Mouse (Mus musculus) G1E (cell line): ENCODE data around the gene Alg1. TPM values are rescaled to one million over a fixed set of nuclear protein-coding genes. Genes with fewer than 3 reads are reported as not detected.
A peak's percentile ranks its signal among the peaks of the same experiment; 100 is the strongest.

Source experiments
- ATAC-seq: 2 replicates; pipeline ENCODE4 v1.8.0; 2016; ENCODE audit warnings: mild to moderate bottlenecking; ENCODE audit not compliant: insufficient number of reproducible peaks, poor library complexity, low FRiP score, severe bottlenecking; ENCODE audit errors: extremely low read depth
- DNase-seq: peaks from one replicate; pipeline ENCODE4 v3.0.0; 2012; ENCODE audit warnings: low spot score
- H3K27me3 ChIP-seq: 2 replicates; pipeline ENCODE4 v1.6.1; 2012; ENCODE audit warnings: mild to moderate bottlenecking, low read length, inconsistent platforms; ENCODE audit not compliant: insufficient read depth
- H3K36me3 ChIP-seq: replicated peaks from 2 replicates; pipeline ENCODE3; 2012; ENCODE audit warnings: mild to moderate bottlenecking, inconsistent platforms
- H3K4me1 ChIP-seq: 2 replicates; pipeline ENCODE4 v1.6.1; 2012; ENCODE audit warnings: low read depth, low read length, inconsistent platforms, mixed read lengths; ENCODE audit not compliant: insufficient read depth
- H3K4me3 ChIP-seq: 2 replicates; pipeline ENCODE4 v1.5.1; 2012; ENCODE audit warnings: low read depth, mild to moderate bottlenecking, inconsistent platforms, low read length, moderate library complexity, mixed read lengths
- H3K9me3 ChIP-seq: replicated peaks from 2 replicates; pipeline ENCODE4 v1.6.1; 2012; ENCODE audit warnings: inconsistent platforms
- CTCF ChIP-seq: IDR thresholded peaks from 2 replicates; pipeline ENCODE4 v1.5.1; 2012; ENCODE audit warnings: low read depth, low read length, inconsistent platforms, mixed read lengths
- GATA1 ChIP-seq: IDR thresholded peaks from 2 replicates; pipeline ENCODE4 v1.6.1; 2012; ENCODE audit warnings: borderline replicate concordance, low read length, inconsistent platforms, mixed read lengths
- GATA2 ChIP-seq: IDR thresholded peaks from 2 replicates; pipeline ENCODE4 v1.6.1; 2012; ENCODE audit warnings: low read depth, low read length, inconsistent platforms, borderline replicate concordance
- POLR2AphosphoS5 ChIP-seq: IDR thresholded peaks from 2 replicates; pipeline ENCODE4 v1.6.1; 2012; ENCODE audit warnings: low read depth, low read length, inconsistent platforms; ENCODE audit not compliant: insufficient replicate concordance
- TAL1 ChIP-seq: conservative IDR thresholded peaks from 2 replicates; pipeline ENCODE4 v1.6.1; 2012; ENCODE audit warnings: low read depth, low read length, inconsistent platforms, mixed read lengths
- polyA plus RNA-seq: library from polyadenylated mRNA; stranded (reverse); fragments of >175 nt; gene quantifications from 2 replicates; pipeline ENCODE4 v1.2.3, GENCODE M21; 2012
- total RNA-seq, 2 experiments: library from RNA; stranded (forward) in 1 of 2; stranded (reverse) in 1 of 2; fragments of 200-1000 nt in 1 of 2; fragments of >200 nt in 1 of 2; fragmentation: Nextera tagmentation in 1 of 2; gene quantifications; 2 replicates each; pipeline ENCODE4 v1.2.3; 2014 to 2017

Alg1 gene
- 13.4 and 16.7 TPM in 2 replicates for total RNA-seq (2014; fragmentation: Nextera tagmentation)
- 19.6 and 20.2 TPM in 2 replicates for total RNA-seq (2017)
- polyA plus RNA-seq, result 4.3 and 5.3 TPM in 2 replicates

- Histone ChIP-seq H3K9me3 (no peaks in the 10 kb centered on the region), H3K36me3 (peaks cover 38% of the 10 kb centered on the region), H3K4me3 (peak within 1 kb of the TSS; percentile 98), H3K27me3 (no peaks in the 10 kb centered on the region), H3K4me1 (peaks cover 25% of the 10 kb centered on the region)
- peak; percentile 96 for DNase-seq
- peak; percentile 90 for ATAC-seq
- no peak for TF ChIP-seq GATA1
- no peak for TF ChIP-seq GATA2
- no peak for TF ChIP-seq CTCF
- TF ChIP-seq POLR2AphosphoS5, result no peak
- no peak for TF ChIP-seq TAL1
Observed at GRCm38 (mm10) chr16:5233418-5234313, at the start of gene Alg1. Alg1 (plus strand) TSS chr16:5233621.

GRCm38 (mm10) chr16:5184101-5184500 lies 49.3 kb upstream of the Alg1 start:
- ATAC-seq, result no peak
- Histone ChIP-seq H3K9me3 (no peaks in the 10 kb centered on the region), H3K36me3 (no peaks in the 10 kb centered on the region), H3K27me3 (peaks cover 13% of the 10 kb centered on the region), H3K4me1 (no peaks in the 10 kb centered on the region), H3K4me3 (no peak overlapping the region)
- no peak for DNase-seq
- no peak for TF ChIP-seq POLR2AphosphoS5
- TF ChIP-seq GATA2, result no peak
- no peak for TF ChIP-seq TAL1
- no peak for TF ChIP-seq CTCF
- TF ChIP-seq GATA1, result no peak

- Histone ChIP-seq H3K36me3 (no peaks in the 10 kb centered on the region), H3K4me1 (no peaks in the 10 kb centered on the region), H3K27me3 (peaks cover 20% of the 10 kb centered on the region), H3K9me3 (no peaks in the 10 kb centered on the region), H3K4me3 (no peak overlapping the region)
- ATAC-seq (no peak), DNase-seq (no peak)
- TF ChIP-seq TAL1 (no peak), GATA1 (no peak), GATA2 (no peak), CTCF (no peak), POLR2AphosphoS5 (no peak)
Observed at GRCm38 (mm10) chr16:5184956-5185355, 48.5 kb upstream of the Alg1 start.

GRCm38 (mm10) chr16:5185691-5186090 lies 47.7 kb upstream of the Alg1 start:
- Histone ChIP-seq H3K4me3 (no peak overlapping the region), H3K9me3 (no peaks in the 10 kb centered on the region), H3K4me1 (no peaks in the 10 kb centered on the region), H3K27me3 (peaks cover 20% of the 10 kb centered on the region), H3K36me3 (no peaks in the 10 kb centered on the region)
- DNase-seq (no peak), ATAC-seq (no peak)
- TF ChIP-seq POLR2AphosphoS5, result no peak
- TF ChIP-seq GATA1, result no peak
- TF ChIP-seq CTCF, result no peak
- TF ChIP-seq TAL1, result no peak
- TF ChIP-seq GATA2, result no peak

- H3K4me3 ChIP-seq, result no peak overlapping the region
- no peaks in the 10 kb centered on the region for H3K9me3 ChIP-seq
- H3K27me3 ChIP-seq, result peaks cover 19% of the 10 kb centered on the region
- DNase-seq (no peak), ATAC-seq (no peak)
- no peak for TF ChIP-seq TAL1
- TF ChIP-seq POLR2AphosphoS5, result no peak
- TF ChIP-seq GATA1, result no peak
- no peak for TF ChIP-seq CTCF
- no peak for TF ChIP-seq GATA2
- H3K4me1 ChIP-seq, result no peaks in the 10 kb centered on the region
- no peaks in the 10 kb centered on the region for H3K36me3 ChIP-seq
Observed at GRCm38 (mm10) chr16:5186234-5186633, 47.2 kb upstream of the Alg1 start.

GRCm38 (mm10) chr16:5195080-5195479 lies 38.3 kb upstream of the Alg1 start:
- Histone ChIP-seq H3K4me3 (no peak overlapping the region), H3K9me3 (no peaks in the 10 kb centered on the region), H3K4me1 (no peaks in the 10 kb centered on the region; the same call in 1 of the 2 replicates), H3K27me3 (peaks cover 3% of the 10 kb centered on the region; the same call in 1 of the 2 replicates), H3K36me3 (peaks cover 54% of the 10 kb centered on the region)
- ATAC-seq (peak; percentile 45; the same call in 1 of the 2 replicates), DNase-seq (peak; percentile 52)
- TF ChIP-seq TAL1 (no peak), GATA1 (no peak), GATA2 (no peak), POLR2AphosphoS5 (no peak), CTCF (peak; percentile 54; the same call in 1 of the 2 replicates)
